Mouse (Mus musculus): ENCODE measurements around the gene Galnt6. TPM values are rescaled to one million over a fixed set of nuclear protein-coding genes. Genes with fewer than 3 reads are reported as not detected.

The Galnt6 gene
- polyA plus RNA-seq, 1 experiment from 2014 or later: 1.2 TPM

DNA sequence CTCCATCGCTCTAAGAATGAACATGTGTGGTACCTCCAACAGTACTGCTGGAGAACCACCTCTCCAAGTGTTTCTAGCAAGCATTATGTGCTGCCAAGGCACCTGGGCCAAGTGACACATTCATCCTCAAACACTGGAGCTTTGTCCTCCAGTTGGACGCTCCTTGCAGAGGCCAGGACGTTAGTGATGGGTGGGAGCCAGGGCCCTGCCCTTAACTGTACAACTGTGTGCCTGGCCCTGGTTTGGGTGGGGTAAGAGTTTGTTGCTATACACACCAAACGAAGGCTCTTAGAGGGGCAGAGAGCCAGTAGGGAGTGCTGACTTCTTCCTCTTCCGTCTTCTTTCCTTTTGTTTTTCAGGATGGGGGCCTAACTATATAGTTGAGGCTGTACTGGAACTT is 28.8 kb downstream of the Galnt6 start:
- WGBS: 54% methylated on average over 5 of the region's 5 CpGs
- H3K9me3 ChIP-seq (ENCODE audit: low read length): no peaks in the 10 kb centered on the region

DNA sequence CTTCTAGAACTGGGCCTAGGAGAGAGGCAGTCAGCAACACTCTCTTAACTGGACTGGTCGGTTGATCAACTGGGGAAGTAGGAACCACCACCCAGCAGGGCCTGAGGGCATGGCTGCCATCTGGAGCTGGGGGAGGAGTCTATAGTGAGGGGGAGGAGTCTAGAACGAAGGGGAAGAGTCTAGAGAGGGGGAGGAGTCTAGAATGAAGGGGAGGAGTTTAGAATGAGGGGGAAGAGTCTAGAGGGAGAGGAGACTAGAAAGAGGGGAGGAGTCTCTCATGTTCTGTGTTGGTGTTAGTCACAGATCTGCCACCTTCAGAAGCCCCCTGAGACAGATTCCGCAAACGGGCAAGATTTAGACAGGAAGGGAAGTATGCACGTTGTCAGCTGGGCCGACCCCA is 29.8 kb downstream of the Galnt6 start:
- ATAC-seq (no peak), DNase-seq (ENCODE audit: low spot score) (no peak)
- Histone ChIP-seq H3K27ac (ENCODE audit: low read length) (no peak overlapping the region), H3K4me1 (ENCODE audit: insufficient read depth, low read depth, low read length) (no peaks in the 10 kb centered on the region), H3K27me3 (replicated peaks; ENCODE audit: insufficient read depth, low read length) (0 out of 2 replicates have a peak, but pooled peaks cover 3% of the 10 kb centered on the region), H3K9me3 (ENCODE audit: low read length) (no peaks in the 10 kb centered on the region), H3K36me3 (ENCODE audit: insufficient read depth, low read length) (no peaks in the 10 kb centered on the region), H3K4me2 (replicated peaks; ENCODE audit: low read depth, low read length) (no peak overlapping the region), H3K9ac (replicated peaks; ENCODE audit: low read depth) (no peak overlapping the region), H3K4me3 (ENCODE audit: low read depth, low read length) (no peak overlapping the region)
- TF ChIP-seq EP300 (IDR thresholded peaks at IDR 0.05): no peak
- no peak for TF ChIP-seq CTCF (IDR thresholded peaks at IDR 0.05)
- 78% methylated on average over 6 of the region's 6 CpGs for WGBS

More for the DNA sequence above, 28.8 kb downstream of the Galnt6 start:
- ATAC-seq: no peak
- Histone ChIP-seq H3K4me1 (ENCODE audit: insufficient read depth, low read depth, low read length) (no peaks in the 10 kb centered on the region), H3K9ac (replicated peaks; ENCODE audit: low read depth) (no peak overlapping the region), H3K36me3 (ENCODE audit: insufficient read depth, low read length) (no peaks in the 10 kb centered on the region), H3K27me3 (replicated peaks; ENCODE audit: insufficient read depth, low read length) (0 out of 2 replicates have a peak, but pooled peaks cover 3% of the 10 kb centered on the region), H3K27ac (ENCODE audit: low read length) (no peak overlapping the region), H3K4me3 (ENCODE audit: low read depth, low read length) (no peak overlapping the region), H3K4me2 (replicated peaks; ENCODE audit: low read depth, low read length) (no peak overlapping the region)
- TF ChIP-seq CTCF (IDR thresholded peaks at IDR 0.05): no peak
- TF ChIP-seq EP300 (IDR thresholded peaks at IDR 0.05): no peak
- no peak for DNase-seq (ENCODE audit: low spot score)

DNA sequence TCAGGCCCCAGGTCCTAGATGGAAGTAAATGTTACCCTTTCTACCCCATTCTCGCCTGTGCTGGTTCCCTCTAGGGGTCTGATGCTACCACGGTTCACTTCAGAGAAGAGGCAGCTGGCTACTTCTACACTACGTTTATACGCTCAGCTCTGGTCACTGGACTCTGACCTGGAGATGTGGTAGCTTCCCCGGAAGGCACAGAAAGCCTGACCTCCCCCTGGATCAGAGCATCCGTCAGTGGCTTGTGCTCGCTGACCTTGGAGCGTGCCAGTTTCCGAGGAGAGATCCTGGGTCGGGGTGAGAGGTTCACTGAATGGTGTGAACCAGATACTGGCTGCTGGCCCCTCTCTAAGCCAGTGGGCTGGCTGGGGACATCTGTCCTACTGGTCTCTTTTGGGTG is 31.1 kb downstream of the Galnt6 start:
- Histone ChIP-seq H3K27ac (ENCODE audit: low read length) (no peak overlapping the region), H3K36me3 (ENCODE audit: insufficient read depth, low read length) (no peaks in the 10 kb centered on the region), H3K9ac (replicated peaks; ENCODE audit: low read depth) (no peak overlapping the region), H3K27me3 (replicated peaks; ENCODE audit: insufficient read depth, low read length) (no peaks in the 10 kb centered on the region), H3K4me3 (ENCODE audit: low read depth, low read length) (no peak overlapping the region), H3K4me2 (replicated peaks; ENCODE audit: low read depth, low read length) (no peak overlapping the region), H3K4me1 (ENCODE audit: insufficient read depth, low read depth, low read length) (no peaks in the 10 kb centered on the region), H3K9me3 (ENCODE audit: low read length) (no peaks in the 10 kb centered on the region)
- no peak for DNase-seq (ENCODE audit: low spot score)
- TF ChIP-seq EP300 (IDR thresholded peaks at IDR 0.05): no peak
- TF ChIP-seq CTCF (IDR thresholded peaks at IDR 0.05): no peak
- ATAC-seq: no peak
- WGBS: 62% methylated on average over 10 of the region's 10 CpGs

DNA sequence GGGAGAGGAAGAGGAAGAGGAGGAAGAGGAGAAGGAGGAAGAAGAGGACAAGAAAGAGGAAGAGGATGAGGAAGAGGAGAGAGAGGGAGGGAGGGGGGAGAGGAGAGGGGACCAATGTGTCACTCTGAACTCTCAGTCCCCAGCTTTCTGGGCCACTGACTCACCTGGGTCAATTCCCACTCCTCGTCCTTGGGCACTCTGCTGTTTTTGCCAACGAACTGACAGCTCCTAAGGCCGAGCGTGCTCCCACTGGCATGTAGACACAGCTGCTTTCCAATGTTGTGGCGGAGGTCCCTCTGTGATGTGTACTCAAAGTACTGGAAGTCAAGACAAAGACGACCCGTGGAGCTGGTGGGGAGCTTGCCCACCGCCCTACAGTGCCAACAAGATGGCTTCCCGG is 34.8 kb downstream of the Galnt6 start:
- H3K36me3 ChIP-seq (ENCODE audit: insufficient read depth, low read length): no peaks in the 10 kb centered on the region
- no peaks in the 10 kb centered on the region; the same call in 1 of the 2 replicates for H3K9me3 ChIP-seq (ENCODE audit: low read length)
- no peak overlapping the region for H3K27ac ChIP-seq (ENCODE audit: low read length)
- ATAC-seq: no peak
- TF ChIP-seq EP300 (IDR thresholded peaks at IDR 0.05) (no peak), CTCF (IDR thresholded peaks at IDR 0.05) (no peak)
- no peak overlapping the region for H3K9ac ChIP-seq (replicated peaks; ENCODE audit: low read depth)
- WGBS: 82% methylated on average over 9 of the region's 9 CpGs
- H3K4me2 ChIP-seq (replicated peaks; ENCODE audit: low read depth, low read length): no peak overlapping the region
- no peaks in the 10 kb centered on the region for H3K27me3 ChIP-seq (replicated peaks; ENCODE audit: insufficient read depth, low read length)
- DNase-seq (ENCODE audit: low spot score): no peak
- H3K4me1 ChIP-seq (ENCODE audit: insufficient read depth, low read depth, low read length): no peaks in the 10 kb centered on the region
- H3K4me3 ChIP-seq (ENCODE audit: low read depth, low read length): no peak overlapping the region

DNA sequence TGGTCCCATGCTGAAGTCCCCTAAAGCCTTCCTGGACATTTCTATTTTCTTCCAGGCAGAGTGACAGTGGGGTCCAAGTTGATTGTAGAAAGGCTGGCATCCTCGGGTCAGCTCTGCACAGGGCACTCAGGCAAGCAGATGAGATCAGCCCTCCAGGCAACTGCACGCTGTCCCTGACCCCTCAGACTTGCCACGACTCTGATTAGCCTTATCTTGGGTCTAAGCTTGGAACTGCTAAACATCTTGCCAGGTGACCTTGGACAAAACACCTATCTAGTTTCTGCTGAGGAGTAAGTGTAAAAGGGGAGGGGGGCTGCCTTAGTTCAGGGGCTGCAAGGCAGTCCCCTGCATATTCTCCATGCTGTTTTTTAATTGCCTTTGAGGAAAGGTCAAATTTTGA is 37.2 kb downstream of the Galnt6 start:
- Histone ChIP-seq H3K4me3 (ENCODE audit: low read depth, low read length) (no peak overlapping the region), H3K9ac (replicated peaks; ENCODE audit: low read depth) (no peak overlapping the region), H3K4me2 (replicated peaks; ENCODE audit: low read depth, low read length) (no peak overlapping the region), H3K27me3 (replicated peaks; ENCODE audit: insufficient read depth, low read length) (no peaks in the 10 kb centered on the region), H3K4me1 (ENCODE audit: insufficient read depth, low read depth, low read length) (no peaks in the 10 kb centered on the region), H3K9me3 (ENCODE audit: low read length) (no peaks in the 10 kb centered on the region; the same call in 1 of the 2 replicates), H3K27ac (ENCODE audit: low read length) (no peak overlapping the region), H3K36me3 (ENCODE audit: insufficient read depth, low read length) (no peaks in the 10 kb centered on the region)
- TF ChIP-seq CTCF (IDR thresholded peaks at IDR 0.05) (no peak), EP300 (IDR thresholded peaks at IDR 0.05) (no peak)
- WGBS: 58% methylated on average over 3 of the region's 3 CpGs
- ATAC-seq (no peak), DNase-seq (ENCODE audit: low spot score) (no peak)

DNA sequence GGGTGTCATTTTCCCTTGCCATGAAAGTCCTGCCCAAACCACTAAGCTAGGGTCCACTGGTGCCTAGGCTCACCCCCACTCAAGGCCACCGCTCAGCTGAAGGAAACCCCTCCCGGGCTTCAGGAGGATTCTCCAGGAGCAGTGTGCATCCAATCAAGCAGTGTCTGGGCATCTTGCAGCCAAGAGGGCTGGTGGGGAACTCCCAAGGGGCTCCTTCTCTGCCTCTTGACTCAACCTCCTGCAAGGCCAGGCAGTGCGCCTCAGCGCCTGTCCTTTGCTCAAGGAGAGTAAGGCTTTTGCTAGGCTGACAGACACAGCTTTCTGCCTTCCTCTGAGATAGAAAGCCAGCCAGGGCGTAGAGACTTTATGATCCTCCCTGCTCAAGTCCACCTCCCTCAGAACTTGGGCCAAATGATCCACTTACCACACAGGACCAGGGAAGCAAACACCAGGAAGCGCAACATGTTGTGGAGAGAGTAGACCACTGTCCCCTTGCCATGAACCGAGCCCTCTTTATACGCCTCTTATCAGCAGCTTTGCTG is 41.7 kb downstream of the Galnt6 start, which contains the start of gene Cela1:
TSS of gene Cela1 (minus strand) at position 492 of the 542 bp plus-strand sequence.
- no peak within 1 kb of the TSS for H3K4me3 ChIP-seq (ENCODE audit: low read depth, low read length)
- no peaks in the 10 kb centered on the region for H3K36me3 ChIP-seq (ENCODE audit: insufficient read depth, low read length)
- no peak within 1 kb of the TSS for H3K27ac ChIP-seq (ENCODE audit: low read length)
- no peak for ATAC-seq
- no peak within 1 kb of the TSS for H3K4me2 ChIP-seq (replicated peaks; ENCODE audit: low read depth, low read length)
- H3K9ac ChIP-seq (replicated peaks; ENCODE audit: low read depth): no peak within 1 kb of the TSS
- TF ChIP-seq EP300 (IDR thresholded peaks at IDR 0.05) (no peak), CTCF (IDR thresholded peaks at IDR 0.05) (no peak)
- 66% methylated on average over 8 of the region's 8 CpGs for WGBS
- no peaks in the 10 kb centered on the region; the same call in 1 of the 2 replicates for H3K9me3 ChIP-seq (ENCODE audit: low read length)
- no peak for DNase-seq (ENCODE audit: low spot score)
- no peaks in the 10 kb centered on the region for H3K4me1 ChIP-seq (ENCODE audit: insufficient read depth, low read depth, low read length)
- no peaks in the 10 kb centered on the region for H3K27me3 ChIP-seq (replicated peaks; ENCODE audit: insufficient read depth, low read length)
